Mouse (Mus musculus) kidney, embryonic 14.5 days (tissue): ENCODE data around the gene Psmc3ip. TPM values are rescaled to one million over a fixed set of nuclear protein-coding genes. Genes with fewer than 3 reads are reported as not detected.

Experiments
- ATAC-seq: fragments of 200-750 bp; cut with Nextera tagmentation; 2 replicates; pipeline ENCODE4 v1.8.0; 2017; ENCODE audit warnings: moderate number of reproducible peaks, mild to moderate bottlenecking, moderate TSS enrichment, moderate library complexity; ENCODE audit not compliant: low FRiP score, low TSS enrichment
- H3K27ac ChIP-seq: fragments of 300-500 bp; sonication (generic); 2 replicates; pipeline ENCODE4 v1.5.1; 2014; ENCODE audit warnings: low read depth, mild to moderate bottlenecking, low read length, moderate library complexity, mixed read lengths
- H3K27me3 ChIP-seq: fragments of 300-500 bp; sonication (generic); 2 replicates; pipeline ENCODE4 v1.6.1; 2014; ENCODE audit warnings: mild to moderate bottlenecking, low read length; ENCODE audit not compliant: control insufficient read depth, insufficient read depth
- H3K36me3 ChIP-seq: fragments of 300-500 bp; sonication (generic); 2 replicates; pipeline ENCODE4 v1.6.1; 2014; ENCODE audit warnings: low read length, mixed read lengths; ENCODE audit not compliant: control insufficient read depth, insufficient read depth
- H3K4me1 ChIP-seq: fragments of 300-500 bp; sonication (generic); 2 replicates; pipeline ENCODE4 v1.6.1; 2014; ENCODE audit warnings: low read length, mixed read lengths; ENCODE audit not compliant: control insufficient read depth, insufficient read depth
- H3K4me2 ChIP-seq: fragments of 300-500 bp; sonication (generic); replicated peaks from 2 replicates; pipeline ENCODE4 v1.6.1; 2014; ENCODE audit warnings: low read depth, mild to moderate bottlenecking, low read length
- H3K4me3 ChIP-seq: fragments of 300-500 bp; sonication (generic); 2 replicates; pipeline ENCODE4 v1.5.1; 2014; ENCODE audit warnings: mild to moderate bottlenecking, low read length
- H3K9ac ChIP-seq: fragments of 300-500 bp; sonication (generic); 2 replicates; pipeline ENCODE4 v1.6.1; 2014; ENCODE audit warnings: low read depth, mild to moderate bottlenecking, low read length, moderate library complexity
- H3K9me3 ChIP-seq: fragments of 300-500 bp; sonication (generic); 2 replicates; pipeline ENCODE4 v1.6.1; 2016; ENCODE audit warnings: low read length; ENCODE audit not compliant: control insufficient read depth
- WGBS: fragments of 180-500 bp; shearing (Covaris S2); extraction: QIAGEN DNeasy Blood & Tissue Kit; methylation state at CpG from one replicate; pipeline ENCODE4 v1.1.7; 2014; 5-methylcytosine and 5-hydroxymethylcytosine counted together
- polyA plus RNA-seq: library from polyadenylated mRNA; unstranded; fragments of >200 nt; fragmentation: Nextera tagmentation; extraction: Ambion mirVana; gene quantifications from 2 replicates; pipeline ENCODE4 v1.2.1, GENCODE M21; 2014

Psmc3ip gene
- polyA plus RNA-seq, 1 experiment from 2014 or later: 52.0 TPM

- no peak overlapping the region for H3K4me3 ChIP-seq
- H3K4me1 ChIP-seq: peaks cover 7% of the 10 kb centered on the region; the same call in 1 of the 2 replicates
- WGBS: 83% methylated on average over 14 of the region's 14 CpGs
- H3K36me3 ChIP-seq: peaks cover 14% of the 10 kb centered on the region; the same call in 1 of the 2 replicates
- H3K4me2 ChIP-seq: no peak overlapping the region
- no peak for ATAC-seq
- H3K9me3 ChIP-seq: 0 out of 2 replicates have a peak, but pooled peaks cover 3% of the 10 kb centered on the region
- H3K9ac ChIP-seq: no peak overlapping the region
- H3K27ac ChIP-seq: no peak overlapping the region
- H3K27me3 ChIP-seq: no peaks in the 10 kb centered on the region
These were observed 39.8 kb downstream of the Psmc3ip start for GRCm38 (mm10) chr11:101055418-101055817.

DNA sequence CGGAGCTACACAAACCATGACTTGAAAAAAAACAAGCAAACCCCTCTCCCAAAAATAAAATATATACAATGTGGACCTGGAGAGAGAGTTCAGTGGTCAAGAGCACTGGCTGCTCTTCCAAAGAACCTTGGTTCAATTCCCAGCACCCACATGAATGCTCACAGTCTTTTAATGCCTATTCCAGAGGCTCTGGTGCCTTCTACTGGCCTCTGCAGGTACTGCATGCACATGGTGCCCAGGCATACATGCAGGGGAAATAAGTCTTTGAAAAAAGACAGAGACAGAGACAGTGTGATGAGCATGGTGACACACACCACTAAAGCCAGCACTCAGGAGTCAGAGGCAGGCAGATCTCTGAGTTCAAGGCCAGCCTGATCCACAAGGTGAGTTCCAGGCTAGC is 41.3 kb downstream of the Psmc3ip start:
- Histone ChIP-seq H3K27ac (no peak overlapping the region), H3K4me1 (no peaks in the 10 kb centered on the region), H3K4me2 (no peak overlapping the region), H3K9ac (no peak overlapping the region), H3K9me3 (0 out of 2 replicates have a peak, but pooled peaks cover 3% of the 10 kb centered on the region), H3K4me3 (no peak overlapping the region), H3K27me3 (no peaks in the 10 kb centered on the region), H3K36me3 (peaks cover 21% of the 10 kb centered on the region)
- 95% methylated on average over 1 of the region's 1 CpGs for WGBS
- no peak for ATAC-seq

- Histone ChIP-seq H3K27ac (no peak overlapping the region), H3K27me3 (no peaks in the 10 kb centered on the region), H3K4me1 (no peaks in the 10 kb centered on the region), H3K4me2 (no peak overlapping the region), H3K9me3 (0 out of 2 replicates have a peak, but pooled peaks cover 3% of the 10 kb centered on the region), H3K4me3 (no peak overlapping the region), H3K9ac (no peak overlapping the region), H3K36me3 (peaks cover 28% of the 10 kb centered on the region)
- 89% methylated on average over 10 of the region's 10 CpGs for WGBS
- ATAC-seq: no peak
These were observed 42.3 kb downstream of the Psmc3ip start for GRCm38 (mm10) chr11:101052751-101053473.

DNA sequence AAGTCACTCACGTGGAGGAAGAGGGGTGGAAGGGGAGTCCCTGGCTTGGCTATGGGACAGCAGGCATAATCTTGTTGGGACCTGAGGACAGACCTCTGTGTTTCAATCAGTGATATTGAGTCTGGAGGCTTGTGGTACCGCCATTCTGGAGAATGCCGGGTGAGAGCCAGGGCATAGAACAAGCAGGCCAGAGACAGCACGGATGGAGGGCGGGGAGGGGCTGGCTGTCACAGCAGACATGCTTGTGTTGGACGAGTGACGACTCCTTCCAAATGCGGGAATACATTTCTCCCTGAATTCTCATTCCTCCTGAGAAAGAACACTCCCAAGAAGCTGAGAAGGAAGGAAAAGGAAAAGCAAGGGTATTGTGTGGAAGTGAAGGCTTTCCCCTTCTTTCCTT is 43.6 kb downstream of the Psmc3ip start:
- 86% methylated on average over 8 of the region's 8 CpGs for WGBS
- no peak overlapping the region for H3K4me3 ChIP-seq
- ATAC-seq: no peak
- H3K27ac ChIP-seq: no peak overlapping the region
- H3K4me2 ChIP-seq: no peak overlapping the region
- no peak overlapping the region for H3K9ac ChIP-seq
- no peaks in the 10 kb centered on the region for H3K27me3 ChIP-seq
- H3K4me1 ChIP-seq: no peaks in the 10 kb centered on the region
- H3K9me3 ChIP-seq: 0 out of 2 replicates have a peak, but pooled peaks cover 3% of the 10 kb centered on the region
- H3K36me3 ChIP-seq: peaks cover 28% of the 10 kb centered on the region

GRCm38 (mm10) chr11:101051051-101051493 is 44.2 kb downstream of the Psmc3ip start:
- no peak for ATAC-seq
- 0 out of 2 replicates have a peak, but pooled peaks cover 3% of the 10 kb centered on the region for H3K9me3 ChIP-seq
- no peak overlapping the region for H3K27ac ChIP-seq

GRCm38 (mm10) chr11:101050359-101050758 is 44.9 kb downstream of the Psmc3ip start:
- Histone ChIP-seq H3K4me2 (no peak overlapping the region), H3K9ac (no peak overlapping the region), H3K27ac (no peak overlapping the region), H3K36me3 (peaks cover 38% of the 10 kb centered on the region), H3K4me1 (no peaks in the 10 kb centered on the region), H3K27me3 (no peaks in the 10 kb centered on the region), H3K4me3 (no peak overlapping the region), H3K9me3 (0 out of 2 replicates have a peak, but pooled peaks cover 3% of the 10 kb centered on the region)
- WGBS: 91% methylated on average over 9 of the region's 9 CpGs
- ATAC-seq: no peak

More at GRCm38 (mm10) chr11:101051051-101051493, 44.2 kb downstream of the Psmc3ip start:
- 88% methylated on average over 6 of the region's 6 CpGs for WGBS
- Histone ChIP-seq H3K36me3 (peaks cover 33% of the 10 kb centered on the region), H3K27me3 (no peaks in the 10 kb centered on the region), H3K4me1 (no peaks in the 10 kb centered on the region), H3K9ac (no peak overlapping the region), H3K4me3 (no peak overlapping the region), H3K4me2 (no peak overlapping the region)

GRCm38 (mm10) chr11:101047502-101047901 is 47.7 kb downstream of the Psmc3ip start:
- Histone ChIP-seq H3K4me2 (no peak overlapping the region), H3K4me3 (no peak overlapping the region), H3K27ac (no peak overlapping the region), H3K27me3 (no peaks in the 10 kb centered on the region), H3K4me1 (no peaks in the 10 kb centered on the region), H3K9me3 (no peaks in the 10 kb centered on the region), H3K9ac (no peak overlapping the region), H3K36me3 (peaks cover 60% of the 10 kb centered on the region)
- ATAC-seq: no peak
- 86% methylated on average over 3 of the region's 3 CpGs for WGBS

GRCm38 (mm10) chr11:101046440-101046839 is 48.8 kb downstream of the Psmc3ip start:
- Histone ChIP-seq H3K9ac (no peak overlapping the region), H3K36me3 (peaks cover 68% of the 10 kb centered on the region)
- 72% methylated on average over 9 of the region's 9 CpGs for WGBS

DNA sequence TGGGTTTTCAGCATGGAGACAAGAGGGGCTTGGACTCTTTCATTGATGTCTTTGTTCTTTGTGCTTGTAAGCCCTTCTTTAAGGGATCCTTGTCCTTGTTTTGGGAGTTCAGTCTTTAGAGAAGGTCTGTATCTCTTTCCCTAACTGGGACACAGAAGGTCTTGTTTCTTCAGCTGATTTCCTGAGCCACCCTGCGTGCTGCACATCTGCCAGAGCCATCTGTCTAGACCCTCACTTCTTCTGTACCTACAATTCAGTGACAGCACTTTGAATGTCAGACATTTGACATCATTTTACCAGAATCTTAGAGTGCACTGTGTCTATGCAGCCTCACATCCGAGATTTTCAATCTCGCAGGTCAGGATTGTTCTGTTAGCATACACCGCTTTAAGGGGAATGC is 49.4 kb downstream of the Psmc3ip start:
- Histone ChIP-seq H3K4me3 (no peak overlapping the region), H3K4me1 (no peaks in the 10 kb centered on the region), H3K9me3 (no peaks in the 10 kb centered on the region), H3K4me2 (no peak overlapping the region), H3K36me3 (peaks cover 71% of the 10 kb centered on the region), H3K9ac (no peak overlapping the region), H3K27ac (no peak overlapping the region), H3K27me3 (no peaks in the 10 kb centered on the region)
- WGBS: 93% methylated on average over 4 of the region's 4 CpGs
- ATAC-seq: no peak

More at GRCm38 (mm10) chr11:101046440-101046839, 48.8 kb downstream of the Psmc3ip start:
- H3K27me3 ChIP-seq: no peaks in the 10 kb centered on the region
- H3K4me1 ChIP-seq: no peaks in the 10 kb centered on the region
- no peaks in the 10 kb centered on the region for H3K9me3 ChIP-seq
- H3K4me3 ChIP-seq: no peak overlapping the region
- no peak overlapping the region for H3K4me2 ChIP-seq
- no peak for ATAC-seq
- H3K27ac ChIP-seq: no peak overlapping the region
